Mouse (Mus musculus) frontal cortex, adult 2 months (tissue): ENCODE data around the gene Vav1. TPM values are rescaled to one million over a fixed set of nuclear protein-coding genes. Genes with fewer than 3 reads are reported as not detected.
"Not testable (repeated sequence)": the region's sequence is repeated elsewhere in the genome, so short reads cannot be mapped to it uniquely, and the experiment has no call there.

Source experiments
- DNase-seq, 2 experiments: peaks; one replicate each; pipeline ENCODE4 v3.0.0; 2022; ENCODE audit warnings: low spot score in 1 of 2; ENCODE audit errors: extremely low spot score in 1 of 2
- polyA plus RNA-seq: library from polyadenylated mRNA; depleted of rRNA; stranded (reverse); fragments of >200 nt; gene quantifications from 2 replicates; pipeline ENCODE4 v1.2.3, GENCODE M21; 2012

The Vav1 gene
- polyA plus RNA-seq, 1 experiment: 4.4 TPM

DNA sequence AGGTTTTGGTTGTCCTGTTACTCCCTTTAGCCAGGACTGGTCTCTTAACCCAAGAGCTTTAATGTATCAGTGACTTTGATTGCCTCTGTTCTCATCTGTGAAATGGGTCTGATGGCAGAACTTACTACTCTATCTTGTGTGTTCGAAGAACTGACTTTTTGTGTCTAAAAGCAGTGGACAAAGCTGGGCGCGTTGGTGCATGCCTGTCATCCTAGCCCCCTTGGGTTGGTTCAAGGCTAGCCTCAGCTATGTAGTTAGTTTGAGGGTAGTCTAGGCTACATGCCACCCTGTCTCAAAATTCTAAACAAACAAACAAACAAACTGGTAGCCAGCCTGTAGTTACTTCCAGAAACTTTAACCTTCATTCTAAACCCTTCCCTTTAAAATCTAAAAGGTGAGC, 27.5 kb upstream of the Vav1 start:
- no peak for DNase-seq

DNA sequence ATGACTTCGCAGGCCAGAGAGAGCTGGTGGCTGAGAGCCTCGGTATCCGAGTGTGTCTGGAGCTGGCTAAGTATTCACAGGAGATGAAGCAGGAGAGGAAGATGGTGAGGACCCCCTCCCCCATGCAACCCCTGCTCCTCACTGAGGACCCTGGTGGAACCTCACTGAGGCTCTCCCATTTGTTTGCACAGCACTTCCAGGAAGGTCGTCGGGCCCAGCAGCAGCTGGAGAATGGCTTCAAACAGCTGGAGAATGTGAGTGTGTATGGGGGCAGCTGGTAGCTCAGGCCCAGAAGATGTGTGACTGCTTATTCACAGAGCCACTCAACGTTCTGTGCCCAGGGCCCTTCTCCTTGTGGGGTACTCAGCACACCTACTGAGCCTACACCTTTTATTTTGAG, 25.6 kb upstream of the Vav1 start:
- DNase-seq: no peak

DNA sequence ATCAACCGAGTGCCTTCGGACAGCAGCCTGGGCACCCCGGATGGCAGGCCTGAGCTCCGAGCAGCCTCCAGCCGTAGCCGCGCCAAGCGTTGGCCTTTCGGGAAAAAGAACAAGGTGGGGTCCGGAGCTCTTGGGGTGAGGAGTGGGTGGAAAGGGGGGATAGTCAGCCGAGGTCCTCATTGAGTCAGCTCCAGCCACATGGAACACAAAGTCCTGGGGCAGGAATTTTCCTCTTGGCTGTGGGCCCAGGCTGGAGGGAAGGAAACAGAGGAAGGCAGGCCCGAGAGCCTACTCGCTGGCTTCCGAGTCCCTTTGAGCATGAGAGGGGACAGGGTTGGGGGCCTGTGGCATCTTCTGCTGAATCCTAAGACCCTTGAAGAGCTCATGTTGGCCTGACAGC, 23.5 kb upstream of the Vav1 start:
- no peak for DNase-seq

DNA sequence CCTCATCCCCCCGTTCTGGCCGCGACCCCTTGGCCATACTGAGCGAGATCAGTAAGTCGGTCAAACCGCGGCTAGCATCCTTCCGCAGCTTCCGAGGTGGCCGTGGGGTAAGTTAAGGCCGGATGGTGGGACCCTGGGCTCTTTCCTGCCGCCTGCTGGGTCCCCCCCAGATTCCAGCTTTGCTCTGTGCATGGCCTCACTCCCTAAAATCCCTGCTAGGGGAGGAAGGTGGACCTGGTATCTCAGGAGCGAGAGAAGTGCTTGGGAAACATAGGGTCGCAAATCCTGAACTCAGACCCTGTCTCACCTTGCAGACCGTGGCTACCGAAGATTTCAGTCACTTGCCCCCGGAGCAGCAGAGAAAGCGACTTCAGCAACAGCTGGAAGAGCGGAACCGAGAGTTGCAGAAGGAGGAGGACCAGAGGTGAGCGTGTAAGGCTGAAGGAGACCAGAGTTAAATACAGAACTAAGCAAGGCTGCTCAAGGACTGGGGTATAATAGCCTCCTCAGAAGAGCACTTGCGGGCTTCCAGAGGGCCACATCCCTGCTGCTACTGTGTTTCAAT, 21.9 kb upstream of the Vav1 start:
- DNase-seq: no peak

DNA sequence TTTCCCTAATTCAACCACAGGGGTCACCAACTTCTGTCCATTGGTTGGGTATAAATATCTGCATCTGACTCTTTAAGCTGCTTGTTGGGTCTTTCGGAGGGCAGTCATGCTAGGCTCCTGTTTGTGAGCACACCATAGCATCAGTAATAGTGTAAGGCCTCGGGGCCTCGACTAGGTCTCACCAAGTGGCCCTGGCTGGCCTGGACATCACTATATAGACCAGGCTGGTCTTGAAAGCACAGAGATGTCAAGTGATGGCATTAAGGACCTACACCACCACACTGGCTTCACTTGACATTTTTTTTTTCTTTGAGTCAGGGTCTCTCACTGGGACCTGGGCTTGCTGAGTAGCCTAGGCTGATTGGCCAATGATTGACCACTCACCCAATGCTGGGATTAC, 20.7 kb upstream of the Vav1 start:
- no peak for DNase-seq

DNA sequence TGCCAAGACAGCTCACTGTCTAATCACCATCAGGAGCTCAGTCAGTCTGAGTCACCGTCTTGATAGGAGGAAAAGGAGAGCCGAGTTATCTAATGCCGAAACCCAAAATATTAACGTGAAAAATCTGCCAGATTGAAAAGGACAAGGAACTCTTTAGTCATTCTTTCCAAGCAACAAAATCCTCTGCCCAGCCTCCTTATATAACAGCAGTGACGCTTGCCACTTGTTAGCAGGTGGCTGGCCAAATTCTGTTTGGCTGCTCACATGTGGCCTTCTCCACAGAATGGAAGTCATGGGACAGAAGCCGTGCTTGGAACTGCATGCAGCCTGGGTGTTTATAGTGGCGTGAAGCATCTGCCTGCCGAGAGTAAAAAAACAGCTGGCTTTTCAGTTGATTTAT, 19.2 kb upstream of the Vav1 start:
- peak in 1 of 2 experiments; percentile 45 for DNase-seq

DNA sequence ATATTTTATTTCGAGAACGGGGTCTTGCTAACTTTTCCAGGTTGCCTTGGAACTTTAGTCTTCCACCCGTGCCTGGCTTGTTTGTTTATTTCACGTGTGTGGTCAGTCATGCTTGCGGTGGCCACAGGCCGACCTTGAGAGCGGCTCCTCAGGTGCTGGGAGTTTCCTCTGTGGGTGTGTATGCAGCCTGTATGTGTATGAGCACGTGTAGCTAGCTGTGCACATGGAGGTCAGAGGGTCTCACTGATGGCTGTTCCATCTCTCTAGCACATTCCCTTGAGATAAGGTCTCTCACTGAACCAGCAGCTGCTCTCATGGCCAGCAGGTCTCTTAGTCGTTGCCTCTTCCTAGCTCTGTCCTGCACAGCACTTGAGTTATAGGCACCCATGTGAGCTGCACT, 18.5 kb upstream of the Vav1 start:
- DNase-seq: no peak

DNA sequence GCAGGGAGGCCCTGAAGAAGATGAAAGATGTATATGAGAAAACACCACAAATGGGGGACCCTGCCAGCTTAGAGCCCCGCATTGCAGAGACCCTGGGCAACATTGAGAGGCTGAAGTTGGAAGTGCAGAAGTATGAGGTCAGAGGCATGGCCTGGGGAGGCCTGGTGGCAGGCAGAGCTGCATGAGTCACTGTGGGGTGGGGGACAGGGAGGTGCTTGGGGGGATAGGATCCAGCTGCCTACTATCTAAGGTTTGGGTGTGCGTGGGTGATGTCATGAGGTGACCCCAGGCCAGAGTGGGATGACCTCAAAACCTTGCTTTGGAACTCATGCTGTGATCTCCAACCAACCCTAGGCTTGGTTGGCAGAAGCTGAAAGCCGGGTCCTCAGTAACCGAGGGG, 17.6 kb upstream of the Vav1 start:
- no peak for DNase-seq

DNA sequence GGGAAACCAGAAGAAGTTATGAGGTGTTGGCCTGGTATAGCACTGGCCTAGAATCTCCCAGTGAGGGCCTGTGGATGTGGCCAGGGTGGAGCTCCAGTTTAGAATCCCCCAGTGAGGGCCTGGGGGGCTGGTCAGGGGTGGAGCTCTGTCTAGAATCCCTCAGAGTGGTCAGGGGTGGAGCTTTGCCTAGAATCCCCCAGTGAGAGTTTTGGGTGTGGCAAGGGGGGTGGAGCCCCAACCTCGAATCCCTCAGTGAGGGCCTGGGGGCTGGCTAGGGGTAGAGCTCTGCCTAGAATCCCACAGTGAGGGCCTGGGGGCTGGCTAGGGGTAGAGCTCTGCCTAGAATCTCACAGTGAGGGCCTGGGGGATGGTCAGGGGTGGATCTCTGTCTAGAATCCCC, 17.1 kb upstream of the Vav1 start:
- DNase-seq: no peak

DNA sequence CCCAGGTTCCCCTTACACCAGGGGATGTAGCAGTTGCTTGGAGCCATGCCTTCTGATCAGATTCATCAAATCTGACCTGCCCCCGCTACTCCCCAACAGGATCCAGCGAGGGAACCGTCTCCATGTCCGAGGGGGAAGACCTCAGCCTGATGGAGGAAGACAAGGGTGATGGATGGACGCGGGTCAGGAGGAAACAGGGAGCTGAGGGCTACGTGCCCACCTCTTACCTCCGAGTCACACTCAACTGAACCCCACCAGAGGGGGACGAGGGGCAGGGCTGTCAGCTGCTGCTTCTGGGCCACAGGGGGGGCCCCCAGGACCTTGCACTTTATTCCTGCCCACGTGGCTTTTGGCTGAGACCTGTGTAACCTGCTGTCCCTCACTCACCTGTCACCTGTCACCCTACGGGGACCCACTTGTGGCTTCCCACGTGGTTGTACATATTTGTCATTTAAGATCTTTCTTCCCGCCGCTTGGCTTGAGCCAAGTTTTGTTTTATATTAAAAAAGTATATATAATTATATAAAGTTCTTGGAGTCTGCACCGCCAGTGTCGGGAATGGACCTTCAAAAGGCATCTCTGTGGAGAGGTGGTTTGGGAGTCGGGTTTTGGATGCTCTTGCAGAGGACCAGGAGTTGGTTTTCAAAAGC, 15.9 kb upstream of the Vav1 start:
- DNase-seq: no peak

DNA sequence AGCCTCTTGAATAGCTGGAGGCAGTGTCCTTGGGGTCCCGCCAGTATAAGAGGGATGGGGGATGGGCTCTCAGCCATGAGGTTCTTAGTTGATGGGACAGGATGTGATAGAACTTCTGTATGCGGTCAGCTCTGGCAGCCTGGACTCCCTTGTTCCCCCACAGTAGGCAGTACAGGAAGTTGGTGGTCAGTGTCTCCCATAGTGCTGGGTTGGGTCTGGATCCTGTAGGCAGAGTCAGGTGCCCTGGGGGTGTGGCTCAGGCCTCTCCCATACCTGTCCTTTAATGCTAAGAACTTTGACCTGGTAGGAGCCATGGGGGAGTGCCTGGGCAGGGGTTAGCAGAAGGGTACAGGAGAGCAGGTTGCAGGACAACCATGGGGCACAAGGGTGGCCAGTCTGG, 14.7 kb upstream of the Vav1 start:
- no peak for DNase-seq

DNA sequence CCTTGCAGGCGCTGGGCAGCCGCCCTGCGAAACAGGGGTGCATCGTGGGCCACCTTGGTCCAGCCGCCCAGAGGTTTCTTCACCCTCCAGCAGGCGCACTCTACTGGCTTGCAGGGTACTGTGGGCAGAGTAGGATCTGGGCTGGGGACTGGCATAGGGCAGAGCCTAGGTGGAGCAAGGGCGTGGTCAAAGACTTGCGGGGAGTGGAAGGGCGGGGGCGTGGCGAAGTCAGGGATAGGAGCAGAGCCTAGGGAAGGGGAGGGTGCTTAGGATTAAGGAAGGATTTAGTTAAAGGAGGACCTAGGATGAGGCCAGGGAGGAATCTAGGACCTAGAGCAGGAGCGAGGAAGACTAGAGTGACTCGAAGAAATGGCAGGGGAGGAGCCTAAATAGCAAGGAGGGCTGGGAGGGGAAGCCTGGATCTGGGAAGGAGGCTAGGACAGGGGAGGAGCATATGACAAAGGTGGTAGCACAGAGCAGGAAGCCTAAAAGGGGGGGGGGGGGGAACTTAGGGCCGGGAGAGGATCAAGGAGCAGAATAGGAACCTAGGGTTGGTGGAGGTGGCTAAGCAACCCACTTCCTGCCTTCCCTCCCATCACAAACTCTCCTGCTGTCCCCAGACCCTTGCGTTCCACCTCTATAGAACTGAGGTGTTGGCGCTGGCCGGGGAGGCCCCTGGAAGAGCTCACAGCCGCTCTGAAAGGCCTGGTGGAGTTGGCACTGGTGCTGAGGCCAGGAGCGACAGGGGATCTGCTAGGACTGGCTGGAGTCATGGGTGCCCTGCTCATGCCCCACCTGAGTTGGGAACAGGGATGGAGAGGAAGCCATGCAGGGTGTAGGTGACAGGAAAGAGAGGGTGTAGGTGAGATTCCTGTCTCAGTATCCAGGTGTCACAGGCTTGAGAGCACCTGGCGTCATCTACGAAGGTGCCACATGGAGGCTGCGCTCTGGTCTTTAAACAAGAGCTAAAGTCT, 13.6 kb upstream of the Vav1 start:
- peak in 1 of 2 experiments; percentile 22 for DNase-seq

DNA sequence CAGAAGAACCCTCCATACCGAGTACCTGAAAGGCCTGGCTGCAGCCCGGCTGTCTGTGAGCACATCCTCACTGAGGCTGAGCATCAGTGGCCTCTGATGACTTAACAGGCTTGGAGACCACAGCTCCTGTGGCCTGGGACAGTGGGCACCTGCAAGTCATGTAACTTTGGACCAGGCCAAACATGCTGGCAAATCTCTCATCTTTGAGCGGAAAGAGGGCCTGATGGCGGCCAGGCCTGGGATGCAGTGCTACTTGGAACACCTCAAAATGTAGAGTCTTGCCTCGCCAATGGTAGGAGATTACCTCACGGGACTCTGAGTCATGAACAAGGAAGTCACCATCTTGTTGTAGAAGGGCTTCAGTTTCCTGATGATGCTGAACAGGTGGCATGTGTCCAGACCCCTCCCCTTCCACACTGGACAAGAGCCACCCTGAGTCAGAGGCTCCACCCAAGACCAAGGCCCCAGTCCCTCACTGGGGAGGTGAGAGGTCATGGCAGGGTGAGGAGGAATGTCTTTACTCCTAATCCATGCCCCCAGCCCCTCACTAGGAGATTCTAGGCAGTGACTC, 11.3 kb upstream of the Vav1 start:
- DNase-seq: no peak

DNA sequence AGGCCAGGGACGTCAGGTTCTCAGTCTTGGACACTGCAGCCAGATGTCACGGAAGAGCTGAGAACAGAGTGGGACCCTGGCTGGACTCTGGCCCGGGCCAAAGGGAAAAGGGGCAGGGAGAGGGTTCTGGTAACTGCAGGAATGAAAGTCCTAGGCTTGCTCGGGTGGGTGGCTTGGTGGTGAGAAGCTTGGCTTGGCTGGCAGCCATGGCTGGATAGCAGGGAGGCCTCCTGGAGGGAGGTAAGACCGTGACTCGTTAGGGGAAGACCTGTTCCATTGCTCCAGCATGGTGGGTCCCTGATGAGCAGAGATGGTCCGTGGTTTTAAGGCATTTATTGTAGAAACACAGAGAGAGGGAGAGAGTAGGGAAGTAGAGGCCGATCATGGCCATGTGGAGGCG, 7.6 kb upstream of the Vav1 start:
- DNase-seq: no peak

DNA sequence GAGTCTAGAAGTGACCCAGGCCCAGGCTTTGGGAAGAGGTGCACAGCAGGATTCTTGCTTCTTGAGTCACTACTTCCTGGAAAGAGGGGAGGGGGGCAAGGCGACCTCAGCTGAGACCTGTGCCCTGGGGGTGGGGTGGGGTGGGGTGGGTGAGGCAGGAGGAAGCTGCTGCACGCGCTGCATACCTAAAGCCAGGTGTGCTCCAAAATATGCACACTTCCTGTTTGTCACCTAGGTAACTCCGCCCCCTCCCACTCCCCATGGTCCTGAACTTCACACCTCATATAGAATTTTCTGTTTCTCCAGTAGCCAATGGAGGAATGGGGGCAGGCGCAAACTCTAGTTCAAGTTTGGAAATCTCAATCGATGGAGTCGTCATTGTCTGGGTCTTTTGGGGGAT, 5.1 kb upstream of the Vav1 start:
- no peak for DNase-seq

DNA sequence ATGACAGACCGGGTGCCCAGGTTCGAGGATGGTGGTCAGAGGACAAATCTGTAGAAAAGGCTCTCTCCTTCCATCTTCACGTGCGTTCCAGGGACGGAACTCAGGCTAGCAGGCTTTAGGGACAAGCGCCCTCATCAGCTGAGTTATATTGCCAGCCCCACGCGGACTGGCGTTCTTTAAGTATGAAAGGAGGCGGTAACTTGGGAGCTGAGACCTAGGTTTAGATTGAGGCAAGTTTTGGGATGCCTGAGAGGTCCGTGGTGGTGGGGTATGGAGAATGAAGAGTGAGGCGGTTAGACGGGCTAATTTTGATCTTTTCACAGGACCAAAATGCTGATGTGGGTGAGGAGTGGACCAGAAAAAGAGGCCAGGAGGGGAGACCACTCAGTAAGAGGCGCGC, 4.2 kb upstream of the Vav1 start:
- DNase-seq: no peak

DNA sequence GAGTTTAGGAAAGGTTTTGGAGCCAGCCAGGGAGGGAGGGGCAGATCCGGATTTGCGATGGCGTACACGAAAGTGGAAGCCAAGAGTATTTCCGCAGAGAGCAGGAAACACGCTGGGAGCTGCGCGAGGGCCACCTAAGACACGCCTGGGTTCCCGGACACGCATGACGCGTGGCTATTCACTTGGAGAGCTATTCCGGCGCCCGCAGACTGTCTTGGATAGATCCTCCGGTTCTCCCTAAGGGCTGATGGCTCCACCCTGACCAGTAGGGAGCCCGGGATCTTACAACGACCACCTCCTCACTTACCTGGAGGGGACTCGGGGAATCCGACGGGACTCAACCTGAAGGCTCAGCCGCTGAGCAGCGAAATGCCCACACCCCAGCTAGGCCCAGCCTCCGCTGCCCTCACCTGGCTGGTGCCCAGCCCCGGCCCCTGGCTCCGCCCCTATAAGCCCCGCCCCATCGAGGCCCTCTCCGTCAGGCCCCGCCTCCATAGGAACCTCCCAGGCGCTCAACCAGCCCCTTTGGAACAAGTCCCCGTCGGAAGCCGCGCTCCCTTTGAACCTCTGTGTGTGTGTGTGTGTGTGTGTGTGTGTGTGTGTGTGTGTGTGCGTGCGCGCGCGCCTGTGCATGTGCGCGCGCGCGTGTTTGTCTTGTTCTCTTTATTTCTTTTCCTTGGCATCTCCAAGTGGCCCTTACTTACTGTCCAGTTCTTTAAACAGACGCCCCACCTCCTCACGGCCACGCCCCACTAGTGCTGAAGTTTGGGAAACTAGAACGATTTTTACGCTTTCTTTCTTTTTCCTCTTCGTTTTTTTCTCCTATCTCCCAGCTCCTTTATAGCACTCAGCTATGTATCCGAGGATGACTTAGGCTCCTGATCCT, 3.5 kb upstream of the Vav1 start:
- peak; percentile 20 to 60 for DNase-seq

DNA sequence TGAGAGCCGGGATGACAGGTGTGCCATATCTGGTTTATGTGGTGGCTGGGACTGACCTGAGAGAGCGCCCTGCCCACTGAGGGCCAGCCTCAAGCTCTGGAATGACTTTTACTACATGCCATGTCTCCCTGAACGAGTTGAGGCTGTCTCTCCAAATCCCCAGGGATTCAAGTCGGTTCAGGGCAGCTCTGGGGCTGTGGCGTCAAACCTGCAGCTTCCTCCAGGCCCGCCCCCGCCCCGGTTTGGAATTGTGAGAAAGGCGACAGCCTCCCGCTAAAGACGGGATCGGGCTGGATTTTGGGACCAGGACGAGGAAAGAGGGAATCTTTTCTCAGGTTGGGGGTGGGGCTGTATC, 2.9 kb upstream of the Vav1 start:
- DNase-seq: no peak

DNA sequence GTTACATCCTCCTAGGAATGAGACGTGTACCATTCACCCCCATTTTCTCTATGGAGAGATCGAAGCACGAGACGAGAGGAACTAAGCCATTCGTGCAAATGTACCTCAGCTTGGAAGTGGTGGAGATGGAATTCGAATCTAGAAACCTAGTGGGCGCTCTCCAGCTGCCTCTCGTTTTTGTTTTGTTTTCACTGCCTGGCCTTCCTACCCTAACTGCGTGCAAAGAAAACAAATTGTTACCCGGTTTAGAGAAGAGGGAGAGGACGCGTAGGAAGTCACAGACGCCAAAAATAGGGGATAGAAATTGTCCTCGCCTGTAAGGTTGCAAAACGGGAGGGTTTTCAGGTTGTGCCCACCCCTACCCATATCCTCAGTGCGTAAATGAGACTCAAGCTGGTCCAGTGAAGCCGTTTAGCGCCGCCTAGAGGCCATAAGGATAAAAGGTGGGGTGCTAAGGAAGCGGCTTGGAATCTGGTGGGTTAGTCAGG, 2.2 kb upstream of the Vav1 start:
- DNase-seq: peak; percentile 58 to 80

DNA sequence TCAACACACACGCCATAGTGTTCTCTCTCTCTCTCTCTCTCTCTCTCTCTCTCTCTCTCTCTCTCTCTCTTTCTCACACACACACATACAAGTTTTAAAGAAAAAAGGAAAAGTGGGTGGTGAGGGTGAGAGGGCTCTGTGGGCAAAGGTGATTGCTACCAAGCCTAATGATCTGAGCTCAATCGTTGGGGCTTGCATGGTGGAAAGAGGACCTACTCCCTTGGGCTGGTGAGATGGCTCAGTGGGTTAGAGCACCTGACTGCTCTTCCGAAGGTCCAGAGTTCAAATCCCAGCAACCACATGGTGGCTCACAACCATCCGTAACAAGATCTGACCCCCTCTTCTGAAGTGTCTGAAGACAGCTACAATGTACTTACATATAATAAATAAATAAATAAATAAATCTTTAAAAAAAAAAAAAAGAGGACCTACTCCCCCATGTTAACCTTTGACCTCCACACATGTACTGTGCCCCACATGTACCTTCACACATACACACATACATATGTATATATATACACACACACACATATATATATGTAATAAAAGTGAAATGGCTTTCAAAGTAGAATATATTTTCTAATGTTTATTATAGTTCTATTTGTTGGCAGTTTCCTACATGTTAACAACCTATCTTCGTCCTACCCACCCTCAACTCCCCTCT, 1.2 kb upstream of the Vav1 start:
- not testable (repeated sequence) for DNase-seq
